Mouse (Mus musculus): ENCODE results near the gene Gcsam.

Gene Gcsam

GRCm38 (mm10) chr16:45651497-45651896, 41.3 kb downstream of the Gcsam start:
- DNase-seq: no peak

- DNase-seq: no peak
Observed at GRCm38 (mm10) chr16:45653009-45653933, 43.1 kb downstream of the Gcsam start.

GRCm38 (mm10) chr16:45653934-45654332, 43.8 kb downstream of the Gcsam start, which contains the start of gene BC016579:
Gene BC016579 (minus strand): TSS chr16:45654068.
- DNase-seq: peak; percentile 64 to 79

GRCm38 (mm10) chr16:45654465-45654864, 44.3 kb downstream of the Gcsam start:
- no peak for DNase-seq

GRCm38 (mm10) chr16:45657574-45658159, 47.5 kb downstream of the Gcsam start:
- DNase-seq: no peak

- no peak for DNase-seq
Observed at GRCm38 (mm10) chr16:45658248-45658647, 48.1 kb downstream of the Gcsam start.

- no peak for DNase-seq
Observed at GRCm38 (mm10) chr16:45659596-45659995, 49.4 kb downstream of the Gcsam start.

- no peak for DNase-seq
Observed at GRCm38 (mm10) chr16:45662381-45662780, 52.2 kb downstream of the Gcsam start.

- no peak for DNase-seq
Observed at GRCm38 (mm10) chr16:45666136-45666535, 56.0 kb downstream of the Gcsam start.

GRCm38 (mm10) chr16:45668178-45668577, 58.0 kb downstream of the Gcsam start:
- no peak for DNase-seq

GRCm38 (mm10) chr16:45670005-45670404, 59.8 kb downstream of the Gcsam start:
- no peak for DNase-seq
